Mouse (Mus musculus): ENCODE results near the gene Cpsf6. TPM values are rescaled to one million over a fixed set of nuclear protein-coding genes. Genes with fewer than 3 reads are reported as not detected.
"Not testable (repeated sequence)": the region's sequence is repeated elsewhere in the genome, so short reads cannot be mapped to it uniquely, and the experiment has no call there.

Cpsf6 gene
- polyA plus RNA-seq, 1 experiment from 2014 or later = 120 TPM

- Histone ChIP-seq H3K36me3 (no peaks in the 10 kb centered on the region), H3K27me3 (replicated peaks) (0 out of 2 replicates have a peak, but pooled peaks cover 10% of the 10 kb centered on the region), H3K27ac (ENCODE audit: poor library complexity, severe bottlenecking) (no peak overlapping the region), H3K4me3 (no peak overlapping the region), H3K4me1 (replicated peaks) (no peaks in the 10 kb centered on the region), H3K9me3 (replicated peaks) (no peaks in the 10 kb centered on the region), H3K9ac (no peak overlapping the region), H3K4me2 (no peak overlapping the region)
- 71% methylated on average over 1 of the region's 1 CpGs for WGBS
- no peak for ATAC-seq (ENCODE audit: insufficient number of reproducible peaks, low FRiP score)
These were observed 9.5 kb upstream of the Cpsf6 start for GRCm38 (mm10) chr10:117389371-117389740.

DNA sequence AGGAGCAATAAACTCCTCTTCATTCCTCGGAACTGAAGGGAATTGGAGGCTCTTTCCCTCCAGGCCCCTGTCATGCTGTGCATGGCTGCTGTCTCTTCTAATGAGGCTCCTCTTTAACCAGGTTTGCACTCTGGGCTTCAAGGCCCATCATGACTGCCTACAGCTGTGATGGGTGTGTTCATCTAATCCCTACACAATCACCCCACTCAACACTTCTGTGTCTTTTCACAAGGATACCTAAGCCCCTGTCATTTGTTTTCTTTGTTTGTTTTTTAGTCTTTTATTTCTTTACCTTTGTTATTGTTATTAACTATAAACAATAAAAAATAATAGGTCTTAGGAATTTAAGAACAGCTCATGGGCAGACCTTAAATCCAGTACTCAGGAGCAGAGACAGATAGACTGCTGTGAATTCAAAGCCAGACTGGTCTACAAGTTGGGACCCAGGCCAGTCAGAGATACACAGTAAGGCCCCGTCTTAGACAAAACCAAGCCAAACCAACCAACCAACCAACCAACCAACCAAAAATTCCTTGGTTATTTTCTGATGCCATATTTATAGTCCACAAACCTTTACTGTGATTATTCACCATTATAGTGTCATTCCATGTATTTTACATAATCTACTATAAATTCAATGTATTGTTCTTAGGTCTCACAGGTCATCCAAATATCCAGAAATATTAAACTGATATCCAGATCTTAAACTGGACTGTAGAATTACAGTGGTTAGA is 9.0 kb upstream of the Cpsf6 start:
- Histone ChIP-seq H3K4me2 (no peak overlapping the region), H3K9me3 (replicated peaks) (no peaks in the 10 kb centered on the region), H3K36me3 (no peaks in the 10 kb centered on the region), H3K27ac (ENCODE audit: poor library complexity, severe bottlenecking) (no peak overlapping the region), H3K9ac (no peak overlapping the region), H3K4me1 (replicated peaks) (no peaks in the 10 kb centered on the region), H3K27me3 (replicated peaks) (0 out of 2 replicates have a peak, but pooled peaks cover 10% of the 10 kb centered on the region), H3K4me3 (no peak overlapping the region)
- 68% methylated on average over 2 of the region's 2 CpGs for WGBS
- no peak for ATAC-seq (ENCODE audit: insufficient number of reproducible peaks, low FRiP score)

GRCm38 (mm10) chr10:117387961-117388636 is 8.3 kb upstream of the Cpsf6 start:
- ATAC-seq (ENCODE audit: insufficient number of reproducible peaks, low FRiP score); H3K27me3 ChIP-seq (replicated peaks); H3K4me1 ChIP-seq (replicated peaks); H3K4me2 ChIP-seq; H3K36me3 ChIP-seq; H3K9ac ChIP-seq; H3K27ac ChIP-seq (ENCODE audit: poor library complexity, severe bottlenecking); H3K4me3 ChIP-seq; H3K9me3 ChIP-seq (replicated peaks): not testable (repeated sequence)
- 56% methylated on average over 3 of the region's 3 CpGs for WGBS

DNA sequence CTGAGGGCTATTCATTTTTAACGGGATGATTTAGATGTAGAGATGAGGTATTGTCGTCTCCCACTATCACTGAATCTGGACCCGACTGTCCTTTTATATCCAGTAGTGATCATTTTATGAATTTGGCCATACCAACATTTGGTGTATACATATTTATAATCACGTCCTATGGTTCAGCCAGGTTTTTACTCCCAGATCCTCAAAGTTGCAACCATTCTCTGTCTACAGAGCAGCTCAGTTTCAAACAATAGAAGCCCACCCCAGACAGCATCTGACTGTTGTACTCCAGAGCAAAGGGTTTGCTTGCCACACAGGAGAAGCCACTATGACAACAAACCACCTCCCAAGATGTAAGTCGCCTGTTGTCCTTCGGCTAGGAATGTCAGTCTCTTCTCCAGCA is 7.2 kb upstream of the Cpsf6 start:
- H3K27me3 ChIP-seq (replicated peaks) = 0 out of 2 replicates have a peak, but pooled peaks cover 10% of the 10 kb centered on the region
- no peaks in the 10 kb centered on the region for H3K36me3 ChIP-seq
- ATAC-seq (ENCODE audit: insufficient number of reproducible peaks, low FRiP score) = no peak
- no peaks in the 10 kb centered on the region for H3K4me1 ChIP-seq (replicated peaks)
- H3K4me3 ChIP-seq = no peak overlapping the region
- no peak overlapping the region for H3K27ac ChIP-seq (ENCODE audit: poor library complexity, severe bottlenecking)
- H3K9ac ChIP-seq = no peak overlapping the region
- 77% methylated on average over 6 of the region's 6 CpGs for WGBS
- H3K4me2 ChIP-seq = no peak overlapping the region
- no peaks in the 10 kb centered on the region for H3K9me3 ChIP-seq (replicated peaks)

- 73% methylated on average over 1 of the region's 1 CpGs for WGBS
- no peaks in the 10 kb centered on the region for H3K36me3 ChIP-seq
- H3K9me3 ChIP-seq (replicated peaks) = no peaks in the 10 kb centered on the region
- H3K4me2 ChIP-seq = no peak overlapping the region
- no peaks in the 10 kb centered on the region for H3K4me1 ChIP-seq (replicated peaks)
- no peak overlapping the region for H3K27ac ChIP-seq (ENCODE audit: poor library complexity, severe bottlenecking)
- ATAC-seq (ENCODE audit: insufficient number of reproducible peaks, low FRiP score) = no peak
- H3K9ac ChIP-seq = no peak overlapping the region
- H3K27me3 ChIP-seq (replicated peaks) = 0 out of 2 replicates have a peak, but pooled peaks cover 9% of the 10 kb centered on the region
- H3K4me3 ChIP-seq = no peak overlapping the region
These were observed 6.4 kb upstream of the Cpsf6 start for GRCm38 (mm10) chr10:117386261-117386660.

DNA sequence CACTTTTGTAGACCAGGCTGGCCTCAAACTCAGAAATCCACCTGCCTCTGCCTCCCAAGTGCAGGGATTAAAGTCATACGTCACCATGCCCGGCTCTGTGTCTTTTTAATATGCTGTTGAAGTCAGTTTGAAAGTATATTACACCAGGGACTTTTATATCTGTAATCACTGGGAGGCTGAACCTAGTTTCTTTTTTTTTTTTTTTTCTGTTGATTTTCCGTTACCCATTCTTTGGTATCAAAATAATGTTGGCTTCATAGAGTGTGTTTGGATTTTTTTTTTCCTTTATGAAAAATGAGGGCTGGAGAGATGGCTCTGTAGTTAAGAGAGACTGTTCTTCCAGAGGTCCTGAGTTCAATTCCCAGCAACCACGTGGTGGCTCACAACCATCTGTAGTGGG is 5.6 kb upstream of the Cpsf6 start:
- Histone ChIP-seq H3K27ac (ENCODE audit: poor library complexity, severe bottlenecking) (no peak overlapping the region), H3K4me2 (no peak overlapping the region), H3K36me3 (no peaks in the 10 kb centered on the region), H3K9ac (no peak overlapping the region), H3K9me3 (replicated peaks) (no peaks in the 10 kb centered on the region), H3K4me3 (no peak overlapping the region), H3K27me3 (replicated peaks) (0 out of 2 replicates have a peak, but pooled peaks cover 5% of the 10 kb centered on the region), H3K4me1 (replicated peaks) (no peaks in the 10 kb centered on the region)
- ATAC-seq (ENCODE audit: insufficient number of reproducible peaks, low FRiP score) = no peak
- WGBS = 78% methylated on average over 4 of the region's 4 CpGs

DNA sequence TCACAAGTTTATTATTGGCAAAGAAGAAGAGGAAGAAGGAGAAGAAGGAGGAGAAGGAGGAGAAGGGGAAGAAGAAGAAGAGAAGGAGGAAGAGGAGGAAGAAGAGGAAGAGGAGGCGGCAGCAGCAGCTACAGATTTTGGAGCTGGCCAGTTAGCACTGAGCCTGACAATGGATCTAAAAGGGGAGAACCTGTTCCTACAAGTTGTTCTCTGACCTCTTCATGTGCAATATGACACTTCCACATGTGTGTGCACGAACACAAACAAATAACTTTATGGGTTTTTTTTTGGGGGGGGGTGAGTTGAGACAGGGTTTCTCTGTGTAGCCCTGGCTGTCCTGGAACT is 5.2 kb upstream of the Cpsf6 start:
- Histone ChIP-seq H3K36me3 (no peaks in the 10 kb centered on the region), H3K4me2 (no peak overlapping the region), H3K4me1 (replicated peaks) (no peaks in the 10 kb centered on the region), H3K9me3 (replicated peaks) (no peaks in the 10 kb centered on the region), H3K4me3 (no peak overlapping the region), H3K27me3 (replicated peaks) (0 out of 2 replicates have a peak, but pooled peaks cover under 1% of the 10 kb centered on the region), H3K27ac (ENCODE audit: poor library complexity, severe bottlenecking) (no peak overlapping the region), H3K9ac (no peak overlapping the region)
- WGBS = 71% methylated on average over 2 of the region's 2 CpGs
- no peak for ATAC-seq (ENCODE audit: insufficient number of reproducible peaks, low FRiP score)

DNA sequence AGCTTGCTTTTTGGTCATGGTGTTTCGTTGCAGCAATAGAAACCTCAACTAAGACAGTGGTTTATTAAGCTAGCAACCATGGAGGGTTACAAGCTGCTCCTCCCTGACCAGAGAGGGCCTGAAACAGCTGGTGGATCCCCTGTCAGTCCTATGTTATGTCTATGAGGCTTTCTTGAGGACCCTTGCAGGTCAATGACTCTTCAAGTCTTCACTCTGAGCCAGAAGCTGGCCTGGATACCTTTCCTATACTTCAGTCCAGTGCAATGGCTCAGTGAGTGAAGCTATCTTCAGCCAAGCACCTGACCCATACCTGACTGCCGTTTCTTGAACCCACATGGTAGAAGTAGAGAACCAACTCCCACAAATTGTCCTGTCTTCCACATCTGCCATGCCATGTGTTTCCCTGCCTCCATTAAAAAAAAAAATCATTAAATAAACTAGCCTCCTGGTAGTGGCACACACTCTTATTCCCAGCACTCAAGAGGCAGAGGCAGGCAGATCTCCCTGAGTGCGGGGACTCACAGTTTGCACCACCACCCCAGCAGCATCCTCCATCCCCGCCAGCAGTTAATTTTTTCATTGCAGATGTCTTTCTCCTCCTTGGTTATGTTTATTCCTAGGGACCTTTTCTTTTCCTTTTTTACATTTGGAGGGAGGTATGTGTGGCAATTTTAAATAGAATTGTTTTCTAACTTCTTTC is 4.7 kb upstream of the Cpsf6 start:
- 83% methylated on average over 4 of the region's 4 CpGs for WGBS
- H3K4me3 ChIP-seq = no peak overlapping the region
- no peaks in the 10 kb centered on the region for H3K36me3 ChIP-seq
- no peak overlapping the region for H3K4me2 ChIP-seq
- no peak for ATAC-seq (ENCODE audit: insufficient number of reproducible peaks, low FRiP score)
- no peaks in the 10 kb centered on the region for H3K27me3 ChIP-seq (replicated peaks)
- no peak overlapping the region for H3K27ac ChIP-seq (ENCODE audit: poor library complexity, severe bottlenecking)
- no peak overlapping the region for H3K9ac ChIP-seq
- H3K4me1 ChIP-seq (replicated peaks) = no peaks in the 10 kb centered on the region
- H3K9me3 ChIP-seq (replicated peaks) = no peaks in the 10 kb centered on the region

DNA sequence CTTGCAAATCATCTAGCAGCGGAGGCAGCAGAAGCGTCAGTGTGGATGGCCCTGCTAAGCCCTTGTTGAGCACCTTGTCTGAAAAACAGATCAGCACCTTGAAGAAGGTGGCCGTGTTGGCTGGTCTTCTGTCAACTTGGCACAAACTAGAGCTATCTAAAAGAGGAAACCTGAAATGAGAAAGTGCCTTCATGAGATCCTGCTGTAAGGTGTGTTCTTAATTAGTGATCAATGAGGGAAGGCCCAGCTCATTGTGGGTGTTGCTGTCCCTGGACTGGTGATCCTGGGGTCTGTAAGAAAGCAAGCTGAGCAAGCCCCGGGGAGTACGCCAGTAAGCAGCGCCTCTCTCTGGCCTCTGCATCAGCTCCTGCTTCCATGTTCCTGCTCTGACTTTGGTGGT is 4.1 kb upstream of the Cpsf6 start:
- 71% methylated on average over 6 of the region's 6 CpGs for WGBS
- H3K27ac ChIP-seq (ENCODE audit: poor library complexity, severe bottlenecking) = no peak overlapping the region
- H3K27me3 ChIP-seq (replicated peaks) = no peaks in the 10 kb centered on the region
- H3K36me3 ChIP-seq = no peaks in the 10 kb centered on the region
- H3K4me1 ChIP-seq (replicated peaks) = no peaks in the 10 kb centered on the region
- no peaks in the 10 kb centered on the region for H3K9me3 ChIP-seq (replicated peaks)
- H3K4me3 ChIP-seq = no peak overlapping the region
- no peak overlapping the region for H3K4me2 ChIP-seq
- no peak overlapping the region for H3K9ac ChIP-seq
- no peak for ATAC-seq (ENCODE audit: insufficient number of reproducible peaks, low FRiP score)

DNA sequence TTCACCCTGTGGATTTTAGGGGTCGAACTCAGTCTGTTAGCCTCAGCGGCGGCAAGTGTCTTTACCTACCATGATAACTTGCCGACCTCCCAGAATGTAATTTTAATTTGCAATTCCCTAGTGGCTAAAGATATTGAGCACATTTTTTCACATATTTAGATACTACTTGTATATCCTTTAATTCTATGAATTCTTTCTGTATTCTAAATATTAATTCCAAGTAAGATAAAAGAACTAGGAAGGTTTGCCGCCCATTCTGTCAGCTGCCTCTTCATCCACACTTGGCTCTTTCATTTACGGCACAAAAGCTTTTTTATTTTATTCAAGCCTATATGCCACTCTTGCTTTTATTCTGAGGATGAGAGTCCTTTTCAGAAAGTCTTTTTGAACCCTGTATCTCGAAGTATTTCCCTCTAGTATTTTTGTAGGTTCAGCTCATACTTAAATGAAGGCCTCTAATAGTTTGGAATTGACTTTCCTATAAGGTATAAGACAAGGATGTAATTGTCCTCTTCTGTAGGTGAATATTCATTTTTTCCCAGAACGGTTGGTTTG is 3.3 kb upstream of the Cpsf6 start:
- Histone ChIP-seq H3K36me3 (no peaks in the 10 kb centered on the region), H3K4me3 (no peak overlapping the region), H3K27ac (ENCODE audit: poor library complexity, severe bottlenecking) (no peak overlapping the region), H3K4me1 (replicated peaks) (no peaks in the 10 kb centered on the region), H3K27me3 (replicated peaks) (no peaks in the 10 kb centered on the region), H3K4me2 (no peak overlapping the region), H3K9ac (no peak overlapping the region), H3K9me3 (replicated peaks) (no peaks in the 10 kb centered on the region)
- no peak for ATAC-seq (ENCODE audit: insufficient number of reproducible peaks, low FRiP score)
- WGBS = 80% methylated on average over 8 of the region's 8 CpGs

GRCm38 (mm10) chr10:117382146-117382545 is 2.3 kb upstream of the Cpsf6 start:
- no peak overlapping the region for H3K27ac ChIP-seq (ENCODE audit: poor library complexity, severe bottlenecking)
- no peaks in the 10 kb centered on the region for H3K36me3 ChIP-seq
- H3K4me1 ChIP-seq (replicated peaks) = no peaks in the 10 kb centered on the region
- 77% methylated on average over 2 of the region's 2 CpGs for WGBS
- no peak overlapping the region for H3K9ac ChIP-seq
- no peak overlapping the region for H3K4me2 ChIP-seq
- no peaks in the 10 kb centered on the region for H3K9me3 ChIP-seq (replicated peaks)
- H3K4me3 ChIP-seq = no peak overlapping the region
- no peak for ATAC-seq (ENCODE audit: insufficient number of reproducible peaks, low FRiP score)
- no peaks in the 10 kb centered on the region for H3K27me3 ChIP-seq (replicated peaks)
